Mouse (Mus musculus): Measurements from ENCODE around the gene Arrdc2.

Arrdc2 gene

DNA sequence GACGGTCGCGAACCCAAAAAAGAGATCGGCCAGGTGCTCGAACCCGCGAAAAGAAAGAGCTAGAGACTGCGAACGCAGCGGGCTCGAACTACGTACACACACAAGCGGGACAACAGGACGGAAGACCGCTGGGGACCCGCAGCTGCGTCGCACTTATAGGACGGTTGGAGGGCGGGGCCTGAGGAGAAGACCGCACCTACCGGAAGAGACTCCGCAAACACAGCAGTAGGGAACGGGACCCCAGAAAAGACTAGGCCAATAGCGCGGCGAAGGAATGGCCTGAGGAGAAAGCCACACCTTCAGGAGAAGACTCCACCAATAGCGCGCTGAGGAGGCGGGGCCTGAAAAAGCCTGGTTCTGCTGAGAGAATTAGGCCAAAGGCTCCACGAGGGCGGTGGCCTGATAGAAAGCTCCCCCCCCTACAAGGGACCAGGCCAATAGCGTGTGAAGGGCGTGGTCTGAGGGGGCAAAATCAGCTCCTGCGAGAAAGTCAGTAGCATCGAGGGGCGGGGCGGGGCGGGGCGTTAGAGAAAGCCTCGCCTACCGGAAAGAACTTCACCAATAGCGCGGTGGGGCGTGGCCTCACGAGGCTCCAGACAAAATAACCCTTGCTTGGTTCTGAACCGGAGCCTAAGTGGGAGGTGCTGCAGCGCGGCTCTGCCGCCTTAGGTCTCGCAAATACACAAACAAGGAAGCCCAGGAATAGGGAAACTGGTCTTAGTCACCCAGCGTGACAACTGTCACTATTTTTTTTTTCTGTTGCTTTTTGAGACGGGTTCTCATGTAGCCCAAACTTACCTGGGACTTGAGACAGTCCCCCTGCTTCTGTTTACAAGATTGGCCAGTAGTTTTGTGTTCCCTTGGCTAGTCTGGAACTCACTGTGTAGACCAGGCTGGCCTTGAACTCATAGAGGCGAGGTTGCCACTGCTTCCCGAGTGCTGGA is at the start of gene Arrdc2:
TSS of gene Arrdc2 (minus strand) at position 313 of the 944 bp plus-strand sequence.
- peak; percentile 99 for DNase-seq (ENCODE audit: extremely low spot score)

DNA sequence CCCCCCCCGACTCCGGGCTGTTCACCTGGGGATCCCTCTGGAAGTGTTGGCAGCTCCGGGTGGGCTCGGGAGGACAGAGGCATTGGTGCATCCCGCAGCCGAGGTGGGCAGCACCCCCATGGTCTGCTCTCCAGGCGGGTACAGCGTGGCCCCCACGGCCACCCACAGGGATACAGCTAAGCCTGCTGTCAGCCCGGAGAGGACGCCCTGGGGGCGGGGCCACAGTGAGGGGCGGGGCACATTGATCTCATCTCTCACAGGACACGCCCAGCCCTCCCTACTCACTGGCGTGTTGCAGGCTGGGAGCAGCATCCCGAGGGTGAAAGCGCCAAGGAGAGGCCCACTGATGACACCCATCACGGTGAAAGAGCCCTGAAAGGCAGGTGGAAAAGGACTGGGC is 48.1 kb upstream of the Arrdc2 start:
- DNase-seq (ENCODE audit: extremely low spot score), result peak; percentile 59

DNA sequence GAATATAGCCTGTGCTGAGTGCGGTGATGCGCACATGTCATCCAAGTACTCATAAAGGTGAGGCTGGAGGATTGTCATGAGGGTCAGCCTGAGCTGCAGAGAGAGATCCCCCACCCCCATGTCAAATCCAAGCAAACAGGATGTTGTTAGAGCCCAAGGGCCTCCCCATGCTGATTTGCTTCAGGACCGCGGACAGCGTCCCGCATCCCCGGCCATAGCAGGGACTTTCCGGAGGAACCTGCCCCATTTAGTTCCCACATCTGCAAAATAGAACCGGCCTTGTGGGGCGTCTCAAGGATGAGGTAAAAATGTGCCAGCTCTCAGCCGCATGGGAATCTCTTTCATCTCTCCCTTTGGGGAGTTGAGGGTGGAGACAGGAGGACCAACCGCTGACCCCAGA is 46.1 kb upstream of the Arrdc2 start:
- DNase-seq (ENCODE audit: extremely low spot score), result peak; percentile 54

- DNase-seq (ENCODE audit: extremely low spot score), result no peak
Measured at GRCm38 (mm10) chr8:70884683-70885082, 45.2 kb upstream of the Arrdc2 start.

DNA sequence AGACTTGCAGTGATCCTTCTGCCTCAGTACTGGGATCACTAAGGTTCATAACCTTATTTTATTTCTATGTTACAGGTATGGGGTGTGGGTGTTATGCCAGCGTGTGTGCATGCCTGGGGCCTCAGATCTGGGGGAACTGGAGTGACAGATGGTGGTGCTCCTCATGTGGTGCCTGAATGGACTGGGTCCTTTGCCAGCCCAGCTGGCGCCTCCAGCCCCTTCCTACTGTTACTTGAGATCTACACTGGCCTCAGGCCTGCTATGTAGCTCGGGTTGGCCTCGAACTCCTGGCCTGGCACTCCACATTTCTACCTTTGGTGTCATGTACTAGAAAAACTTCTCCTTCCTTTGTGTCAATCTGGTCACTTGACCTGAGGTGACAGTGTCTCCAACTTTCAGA is 44.7 kb upstream of the Arrdc2 start:
- DNase-seq (ENCODE audit: extremely low spot score), result no peak

DNA sequence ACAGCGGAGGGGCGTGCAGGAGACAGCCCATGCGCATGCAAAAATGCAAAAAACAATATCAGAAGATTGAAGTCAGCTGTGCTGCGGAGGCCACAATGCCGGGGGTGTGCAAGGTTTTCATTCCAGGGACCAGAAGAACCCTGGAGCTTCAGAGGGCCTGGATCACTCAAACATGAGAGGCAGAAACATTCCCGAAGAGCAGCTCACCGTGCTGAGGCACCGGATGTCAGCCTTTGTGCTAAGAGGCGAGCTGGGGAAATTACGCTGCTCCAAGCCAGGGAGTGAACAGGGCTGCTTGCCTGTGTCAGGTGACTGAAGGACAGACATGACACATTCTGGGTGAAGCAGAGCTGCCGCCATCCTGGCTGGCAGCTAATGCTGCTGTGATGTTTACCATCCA is 41.0 kb upstream of the Arrdc2 start:
- no peak for DNase-seq (ENCODE audit: extremely low spot score)

DNA sequence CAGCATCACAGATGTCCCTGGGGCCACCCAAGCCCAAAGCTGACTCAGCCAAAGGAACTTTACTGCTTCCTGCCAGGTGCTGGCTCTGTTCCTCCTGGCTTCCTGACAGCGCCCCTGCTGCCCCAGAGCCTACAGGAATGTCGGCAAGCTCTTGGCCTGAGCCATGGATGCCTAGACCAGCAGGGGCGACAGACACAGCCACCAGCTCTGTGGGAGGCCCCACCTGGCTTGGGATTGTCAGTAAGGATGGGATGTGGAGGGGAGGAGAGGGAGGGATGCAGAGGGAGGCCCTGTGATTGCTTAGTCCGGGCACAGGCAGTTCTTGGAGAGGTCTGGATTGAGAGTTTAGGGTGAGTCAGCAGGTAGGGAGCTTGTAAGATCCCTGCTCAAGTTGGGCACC is 40.6 kb upstream of the Arrdc2 start:
- DNase-seq (ENCODE audit: extremely low spot score), result no peak

- no peak for DNase-seq (ENCODE audit: extremely low spot score)
Measured at GRCm38 (mm10) chr8:70879500-70879899, 40.0 kb upstream of the Arrdc2 start.

DNA sequence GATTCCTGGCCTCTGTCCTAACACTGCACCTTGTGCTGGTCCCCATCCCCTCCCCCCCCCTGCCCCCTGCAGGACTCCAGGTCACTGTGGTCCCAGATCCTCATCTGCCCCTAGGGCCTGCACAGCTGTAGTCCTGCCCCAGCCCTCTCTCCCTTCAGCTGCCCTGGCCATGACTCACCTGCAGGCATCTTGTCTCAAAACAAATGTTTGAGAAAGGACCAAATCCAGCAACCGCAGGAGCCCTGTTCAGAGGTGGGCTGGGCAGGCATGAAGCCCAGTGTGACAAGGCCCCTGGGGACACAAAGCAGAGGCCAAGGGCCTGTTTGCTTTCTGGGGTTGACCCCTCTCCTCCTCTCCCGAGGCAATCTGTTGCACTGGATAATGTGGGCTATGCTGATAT is 38.7 kb upstream of the Arrdc2 start:
- DNase-seq (ENCODE audit: extremely low spot score), result no peak

DNA sequence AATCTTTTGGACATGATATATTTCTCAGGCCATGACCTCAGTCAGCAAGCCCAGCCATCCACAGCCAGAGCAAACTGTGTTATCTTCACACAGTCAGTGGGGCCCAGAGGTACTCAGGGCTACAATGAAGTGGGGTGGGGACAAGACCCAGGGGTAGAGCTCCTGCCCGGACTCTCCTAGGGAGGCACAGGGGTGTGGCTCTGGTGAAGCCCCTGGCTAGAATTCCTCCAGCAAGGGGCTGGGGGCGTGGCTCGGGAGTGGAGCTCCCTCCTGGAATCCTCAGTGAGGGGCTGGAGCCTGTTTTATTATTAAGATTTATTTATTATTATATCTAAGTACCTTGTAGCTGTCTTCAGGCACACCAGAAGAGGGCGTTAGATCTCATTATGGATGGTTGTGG is 36.9 kb upstream of the Arrdc2 start:
- no peak for DNase-seq (ENCODE audit: extremely low spot score)

DNA sequence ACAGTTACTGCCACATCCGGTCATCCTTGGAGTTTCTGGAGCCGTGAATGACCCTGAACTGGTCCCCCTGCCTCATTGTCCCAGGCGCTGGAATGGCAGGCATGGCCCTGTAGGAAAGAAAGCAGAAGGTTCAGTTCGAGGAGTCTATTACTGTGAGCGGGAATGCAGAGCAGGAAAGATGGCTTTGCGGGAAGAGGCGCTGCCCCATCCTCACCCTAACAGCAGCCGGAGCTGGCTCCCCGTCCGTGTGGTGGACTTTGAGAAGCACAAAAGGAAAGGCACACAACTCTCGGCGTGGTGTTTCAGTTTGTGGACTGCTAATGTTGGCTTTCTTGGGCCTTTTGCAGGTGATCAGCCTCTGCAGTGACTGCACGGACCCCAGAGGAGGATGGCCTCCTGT is 34.9 kb upstream of the Arrdc2 start:
- DNase-seq (ENCODE audit: extremely low spot score), result no peak

- DNase-seq (ENCODE audit: extremely low spot score), result peak; percentile 97
Measured at GRCm38 (mm10) chr8:70873364-70873985, 34.0 kb upstream of the Arrdc2 start, which contains the start of gene Ccdc124. TSS of gene Ccdc124 (minus strand) at chr8:70873935.

GRCm38 (mm10) chr8:70872643-70873363 is 33.3 kb upstream of the Arrdc2 start:
- DNase-seq (ENCODE audit: extremely low spot score), result no peak

- DNase-seq (ENCODE audit: extremely low spot score), result no peak
Measured at GRCm38 (mm10) chr8:70871195-70871807, 31.8 kb upstream of the Arrdc2 start.

DNA sequence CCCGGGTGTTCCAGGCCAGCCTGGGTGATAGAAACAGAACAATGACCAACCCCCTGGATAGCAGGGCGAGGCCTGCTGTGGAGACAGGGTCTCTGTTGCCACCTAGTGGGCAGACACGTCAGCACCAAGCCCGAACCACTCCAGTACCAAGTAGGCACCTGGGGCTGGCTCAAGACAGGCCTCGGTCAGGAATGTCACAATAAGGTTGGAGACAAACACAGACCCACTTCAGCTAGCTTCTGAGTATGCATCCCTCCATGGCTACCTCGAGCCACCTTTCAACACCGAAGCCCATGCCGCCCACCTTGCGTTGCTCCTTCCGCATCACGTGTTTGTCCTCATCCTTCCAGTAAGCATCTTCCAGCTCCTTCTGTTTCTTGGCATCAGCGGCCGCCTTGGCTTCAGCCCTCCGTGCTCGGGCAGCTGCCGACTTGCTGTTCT is 30.1 kb upstream of the Arrdc2 start:
- DNase-seq (ENCODE audit: extremely low spot score), result peak; percentile 75

- no peak for DNase-seq (ENCODE audit: extremely low spot score)
Measured at GRCm38 (mm10) chr8:70869199-70869571, 29.7 kb upstream of the Arrdc2 start.

GRCm38 (mm10) chr8:70868559-70869198 is 29.2 kb upstream of the Arrdc2 start:
- DNase-seq (ENCODE audit: extremely low spot score), result peak; percentile 78

DNA sequence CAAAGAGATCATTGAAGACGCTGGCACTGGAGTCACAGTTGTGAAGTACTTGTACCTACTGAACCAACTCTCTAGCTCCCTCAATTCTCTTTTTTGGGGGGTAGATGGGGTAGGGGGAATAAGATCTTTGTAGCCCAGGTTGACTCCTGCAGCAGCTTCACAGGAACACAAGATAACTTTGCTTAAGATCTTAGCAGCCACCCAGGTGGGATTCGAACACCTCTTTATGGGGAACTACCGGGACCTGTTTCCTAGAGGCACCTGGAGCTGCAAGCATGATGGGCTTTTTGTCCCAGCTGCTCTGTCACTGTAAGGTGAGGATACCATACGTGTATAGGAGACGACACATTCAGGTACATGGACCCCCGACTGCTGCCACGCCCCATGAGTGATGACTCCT is 27.0 kb upstream of the Arrdc2 start:
- DNase-seq (ENCODE audit: extremely low spot score), result no peak

DNA sequence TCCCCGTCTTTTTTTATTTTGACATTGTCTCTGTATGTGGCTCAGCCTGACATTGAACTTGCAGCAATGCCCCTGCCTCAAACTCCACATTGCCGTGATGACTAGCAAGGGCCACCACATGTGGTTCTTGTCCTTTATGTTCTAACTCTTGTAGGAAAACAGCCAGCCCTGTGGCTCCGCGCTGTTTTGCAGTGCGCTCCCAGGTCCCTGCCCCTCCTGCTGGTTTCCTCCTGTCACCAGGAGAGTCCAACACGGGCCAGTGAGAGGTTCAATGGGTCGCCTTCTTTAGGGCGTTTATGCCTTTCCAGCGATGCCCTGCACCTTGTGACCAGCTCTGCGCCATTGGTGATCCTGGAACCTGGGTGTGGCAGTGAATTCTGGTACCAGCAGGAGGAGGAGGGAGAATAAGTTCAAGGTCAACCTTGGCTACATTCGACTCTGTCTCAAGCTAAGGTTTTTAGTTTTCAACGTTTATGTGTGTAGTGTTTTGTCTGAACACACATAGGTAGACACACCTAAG is 26.5 kb upstream of the Arrdc2 start:
- DNase-seq (ENCODE audit: extremely low spot score), result no peak

DNA sequence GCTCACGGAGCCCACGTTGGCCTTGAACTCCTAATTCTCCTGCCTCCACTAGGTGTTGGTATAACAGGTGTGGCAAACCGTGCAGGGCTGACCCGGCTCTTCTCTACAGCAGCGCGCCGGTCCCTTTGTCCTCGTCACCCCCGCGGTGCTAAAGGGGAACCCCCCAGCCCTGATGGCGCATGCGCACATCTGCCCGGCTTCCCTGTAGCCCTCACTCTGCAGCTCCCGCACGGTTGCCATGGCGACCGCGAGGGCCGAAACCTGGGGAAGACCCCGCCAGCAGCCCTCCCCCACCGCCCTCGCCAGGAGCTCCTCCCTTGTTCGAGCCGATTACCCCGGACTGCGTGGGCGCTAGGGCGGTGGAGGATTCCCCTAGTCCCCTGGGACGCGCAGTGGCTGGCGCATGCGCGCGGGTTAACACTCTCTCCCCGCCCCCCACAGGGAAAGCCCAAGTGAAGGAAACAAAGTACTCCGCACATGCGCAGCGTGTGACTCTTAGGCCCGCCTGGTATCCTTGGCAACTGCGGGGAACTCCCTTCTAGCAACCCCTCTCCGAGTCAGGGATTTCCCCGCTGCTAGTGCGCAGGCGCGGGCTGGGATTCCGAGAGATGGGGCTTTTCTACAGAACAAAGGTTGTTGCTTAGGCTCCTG is 26.0 kb upstream of the Arrdc2 start:
- DNase-seq (ENCODE audit: extremely low spot score), result peak; percentile 99
